Mouse (Mus musculus) intestine, postnatal 0 days (tissue): Measurements from ENCODE around the gene Best3. TPM values are rescaled to one million over a fixed set of nuclear protein-coding genes. Genes with fewer than 3 reads are reported as not detected.
A peak's percentile ranks its signal among the peaks of the same experiment; 100 is the strongest.

ENCODE experiments used
- ATAC-seq: fragments of 200-750 bp; cut with Nextera tagmentation; 2 replicates; pipeline ENCODE4 v1.8.0; 2017; ENCODE audit warnings: mild to moderate bottlenecking, moderate TSS enrichment, moderate library complexity
- H3K27ac ChIP-seq: fragments of 300-500 bp; sonication (generic); 2 replicates; pipeline ENCODE4 v1.5.1; 2014; ENCODE audit warnings: mild to moderate bottlenecking, low read depth, low read length, moderate library complexity
- H3K27me3 ChIP-seq: fragments of 300-500 bp; sonication (generic); replicated peaks from 2 replicates; pipeline ENCODE4 v1.6.1; 2014; ENCODE audit warnings: low read length, mixed read lengths; ENCODE audit not compliant: control insufficient read depth, insufficient read depth
- H3K36me3 ChIP-seq: fragments of 300-500 bp; sonication (generic); 2 replicates; pipeline ENCODE4 v1.6.1; 2014; ENCODE audit warnings: mild to moderate bottlenecking, moderate library complexity; ENCODE audit not compliant: control insufficient read depth, insufficient read depth
- H3K4me1 ChIP-seq: fragments of 300-500 bp; sonication (generic); replicated peaks from 2 replicates; pipeline ENCODE4 v1.6.1; 2014; ENCODE audit warnings: antibody characterized with exemption, low read length, mixed read lengths; ENCODE audit not compliant: control insufficient read depth, insufficient read depth
- H3K4me2 ChIP-seq: fragments of 300-500 bp; sonication (generic); replicated peaks from 2 replicates; pipeline ENCODE4 v1.6.1; 2014; ENCODE audit warnings: low read depth, mild to moderate bottlenecking, moderate library complexity
- H3K4me3 ChIP-seq: fragments of 300-500 bp; sonication (generic); 2 replicates; pipeline ENCODE4 v1.5.1; 2014; ENCODE audit warnings: low read depth, low read length
- H3K9ac ChIP-seq: fragments of 300-500 bp; sonication (generic); 2 replicates; pipeline ENCODE4 v1.6.1; 2014; ENCODE audit warnings: mild to moderate bottlenecking, low read depth, low read length
- H3K9me3 ChIP-seq: fragments of 300-500 bp; sonication (generic); 2 replicates; pipeline ENCODE4 v1.6.1; 2016; ENCODE audit warnings: mixed run types; ENCODE audit not compliant: control insufficient read depth
- CTCF ChIP-seq: sonication (generic); IDR thresholded peaks from 2 replicates; pipeline ENCODE4 v1.5.1; 2016; ENCODE audit warnings: low read depth, mild to moderate bottlenecking, control low read depth, antibody characterized with exemption, moderate library complexity
- WGBS: fragments of 180-500 bp; shearing (Covaris S2); extraction: QIAGEN DNeasy Blood & Tissue Kit; methylation state at CpG from one replicate; pipeline ENCODE4 v1.1.7; 2014; 5-methylcytosine and 5-hydroxymethylcytosine counted together
- polyA plus RNA-seq: library from polyadenylated mRNA; unstranded; fragments of >200 nt; fragmentation: Nextera tagmentation; extraction: Ambion mirVana; gene quantifications from 2 replicates; pipeline ENCODE4 v1.2.1, GENCODE M21; 2015

Gene Best3
- polyA plus RNA-seq, 1 experiment from 2014 or later, result not detected

- Histone ChIP-seq H3K4me3 (no peak overlapping the region), H3K9me3 (no peaks in the 10 kb centered on the region), H3K27me3 (no peaks in the 10 kb centered on the region), H3K36me3 (no peaks in the 10 kb centered on the region), H3K27ac (no peak overlapping the region), H3K4me1 (no peaks in the 10 kb centered on the region), H3K4me2 (no peak overlapping the region), H3K9ac (no peak overlapping the region)
- TF ChIP-seq CTCF, result 0 out of 2 replicates have a peak, but pooled peaks have one; percentile 14
- WGBS, result 43% methylated on average over 4 of the region's 4 CpGs
- no peak for ATAC-seq
Observed at GRCm38 (mm10) chr10:116977455-116977854, 8.7 kb upstream of the Best3 start.

GRCm38 (mm10) chr10:116977858-116978257, 8.3 kb upstream of the Best3 start:
- no peak for TF ChIP-seq CTCF
- 55% methylated on average over 2 of the region's 2 CpGs for WGBS
- H3K36me3 ChIP-seq, result no peaks in the 10 kb centered on the region
- no peak overlapping the region for H3K27ac ChIP-seq
- H3K9me3 ChIP-seq, result no peaks in the 10 kb centered on the region
- H3K27me3 ChIP-seq, result no peaks in the 10 kb centered on the region
- no peak overlapping the region for H3K4me2 ChIP-seq
- no peaks in the 10 kb centered on the region for H3K4me1 ChIP-seq
- no peak overlapping the region for H3K4me3 ChIP-seq
- ATAC-seq, result no peak
- no peak overlapping the region for H3K9ac ChIP-seq

DNA sequence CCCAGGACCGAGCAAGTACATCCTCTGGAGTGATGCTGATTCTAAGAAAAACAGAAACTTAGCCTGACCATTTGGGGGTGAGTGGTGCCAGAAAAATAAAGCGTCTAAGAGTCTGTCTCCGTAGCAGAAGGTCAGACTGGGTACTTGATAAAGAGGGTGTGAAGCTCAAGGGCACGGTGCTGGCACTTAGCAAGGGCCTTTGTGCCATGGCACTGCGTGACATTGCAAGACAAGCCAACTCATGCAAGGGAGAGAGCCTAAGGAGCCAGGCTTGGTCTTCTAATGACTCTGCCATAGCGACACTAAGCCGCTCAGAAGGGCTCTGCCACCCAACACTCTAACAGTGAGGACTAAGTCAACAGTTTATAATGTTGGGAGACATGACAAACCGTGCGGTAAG, 7.3 kb upstream of the Best3 start:
- 88% methylated on average over 9 of the region's 9 CpGs for WGBS
- Histone ChIP-seq H3K4me3 (no peak overlapping the region), H3K9me3 (no peaks in the 10 kb centered on the region), H3K4me2 (no peak overlapping the region), H3K4me1 (no peaks in the 10 kb centered on the region), H3K9ac (no peak overlapping the region), H3K36me3 (no peaks in the 10 kb centered on the region), H3K27me3 (no peaks in the 10 kb centered on the region), H3K27ac (no peak overlapping the region)
- TF ChIP-seq CTCF, result no peak
- ATAC-seq, result no peak

GRCm38 (mm10) chr10:116980273-116980672, 5.8 kb upstream of the Best3 start:
- ATAC-seq, result no peak
- Histone ChIP-seq H3K27me3 (no peaks in the 10 kb centered on the region), H3K4me1 (no peaks in the 10 kb centered on the region), H3K36me3 (no peaks in the 10 kb centered on the region), H3K9me3 (no peaks in the 10 kb centered on the region), H3K4me3 (no peak overlapping the region), H3K27ac (no peak overlapping the region), H3K4me2 (no peak overlapping the region), H3K9ac (no peak overlapping the region)
- 81% methylated on average over 4 of the region's 4 CpGs for WGBS
- no peak for TF ChIP-seq CTCF

- no peak overlapping the region for H3K27ac ChIP-seq
- H3K27me3 ChIP-seq, result no peaks in the 10 kb centered on the region
- peak; percentile 76 for TF ChIP-seq CTCF
- H3K4me1 ChIP-seq, result no peaks in the 10 kb centered on the region
- no peak overlapping the region for H3K9ac ChIP-seq
- 78% methylated on average over 3 of the region's 3 CpGs for WGBS
- H3K9me3 ChIP-seq, result no peaks in the 10 kb centered on the region
- H3K4me2 ChIP-seq, result no peak overlapping the region
- H3K36me3 ChIP-seq, result no peaks in the 10 kb centered on the region
- no peak for ATAC-seq
- H3K4me3 ChIP-seq, result no peak overlapping the region
Observed at GRCm38 (mm10) chr10:116980888-116981287, 5.2 kb upstream of the Best3 start.

DNA sequence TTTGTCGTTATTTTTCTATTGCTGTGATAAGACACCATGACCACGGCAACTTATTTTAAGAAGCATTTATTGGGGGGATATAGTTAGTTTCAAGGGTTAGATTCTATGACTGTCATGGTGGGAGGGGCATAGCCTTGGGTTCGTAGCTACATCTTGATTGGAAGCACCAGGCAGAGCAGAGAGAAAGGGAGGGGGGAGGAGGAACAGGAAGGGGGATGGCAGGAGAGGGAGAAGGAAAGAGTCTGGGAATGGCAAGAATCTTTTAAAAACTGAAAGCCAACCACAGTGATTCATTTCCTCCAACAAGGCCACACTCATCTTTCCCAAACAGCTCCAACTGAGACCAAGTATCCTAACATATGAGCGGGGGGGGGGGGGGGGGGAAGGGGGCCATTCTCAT, 3.6 kb upstream of the Best3 start:
- 66% methylated on average over 4 of the region's 4 CpGs for WGBS
- no peak overlapping the region for H3K27ac ChIP-seq
- no peaks in the 10 kb centered on the region for H3K27me3 ChIP-seq
- TF ChIP-seq CTCF, result no peak
- no peak for ATAC-seq
- H3K4me1 ChIP-seq, result no peaks in the 10 kb centered on the region
- no peak overlapping the region for H3K9ac ChIP-seq
- no peaks in the 10 kb centered on the region for H3K9me3 ChIP-seq
- no peak overlapping the region for H3K4me3 ChIP-seq
- no peaks in the 10 kb centered on the region for H3K36me3 ChIP-seq
- no peak overlapping the region for H3K4me2 ChIP-seq

DNA sequence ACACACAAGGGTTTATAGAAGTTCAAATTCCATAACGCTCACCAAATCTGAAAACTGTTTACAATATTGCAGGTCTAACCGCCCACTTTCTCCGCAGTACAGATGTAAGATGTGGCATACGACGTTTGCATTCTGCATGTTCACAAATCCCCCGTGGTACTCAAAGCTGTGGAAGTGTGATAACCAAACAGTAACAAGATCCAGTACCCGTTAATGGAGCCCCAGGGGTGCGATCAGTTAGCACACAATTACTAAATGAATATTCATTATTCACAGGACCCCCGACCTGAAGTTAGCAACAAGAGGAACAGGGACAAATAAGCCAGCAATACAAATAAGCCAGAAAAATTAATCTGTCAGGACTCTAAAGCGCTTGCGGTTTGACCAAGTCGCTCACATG, 1.3 kb upstream of the Best3 start:
- Histone ChIP-seq H3K36me3 (no peaks in the 10 kb centered on the region), H3K4me2 (no peak overlapping the region), H3K4me1 (no peaks in the 10 kb centered on the region), H3K9me3 (no peaks in the 10 kb centered on the region), H3K27ac (no peak overlapping the region), H3K27me3 (no peaks in the 10 kb centered on the region), H3K4me3 (no peak overlapping the region), H3K9ac (no peak overlapping the region)
- no peak for ATAC-seq
- TF ChIP-seq CTCF, result no peak
- WGBS, result 60% methylated on average over 12 of the region's 12 CpGs
